Mouse (Mus musculus) CD4-positive, CD25-positive, alpha-beta regulatory T cell, adult 4 months (primary cell): ENCODE data around the gene Ell. TPM values are rescaled to one million over a fixed set of nuclear protein-coding genes. Genes with fewer than 3 reads are reported as not detected.

Experiments
- ATAC-seq: one replicate; pipeline ENCODE4 v1.8.0; 2017
- polyA plus RNA-seq, 2 experiments: library from polyadenylated mRNA; unstranded; fragments of 100-300 nt; shearing (Covaris generic); gene quantifications; one replicate each; pipeline ENCODE4 v1.2.1; 2017

The Ell gene
- polyA plus RNA-seq, 2 experiments from 2014 or later, result 41.4 to 50.4 TPM

DNA sequence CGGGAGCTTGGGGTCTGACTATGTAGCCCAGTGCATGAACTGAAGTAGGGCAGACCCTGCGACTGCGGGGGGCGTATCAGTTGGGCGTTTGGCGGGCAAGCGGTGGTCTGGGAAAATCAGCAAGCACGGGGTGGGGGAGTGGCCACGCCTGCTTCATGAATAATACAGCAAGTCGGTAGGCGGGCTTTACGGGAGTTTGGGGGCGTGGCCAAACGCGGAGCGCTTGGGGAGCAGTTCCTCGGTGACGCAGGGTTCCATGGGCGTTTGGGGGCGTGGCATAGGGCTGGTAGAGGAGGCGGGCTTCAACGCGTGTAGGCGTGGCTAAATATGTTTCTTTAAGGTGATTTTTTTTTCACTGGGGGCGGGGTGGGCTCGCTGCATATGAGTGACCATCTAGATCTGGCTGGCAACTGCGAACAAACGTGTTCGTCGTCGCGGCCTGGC, 602 bp upstream of the Ell start:
- ATAC-seq, result peak; percentile 71

DNA sequence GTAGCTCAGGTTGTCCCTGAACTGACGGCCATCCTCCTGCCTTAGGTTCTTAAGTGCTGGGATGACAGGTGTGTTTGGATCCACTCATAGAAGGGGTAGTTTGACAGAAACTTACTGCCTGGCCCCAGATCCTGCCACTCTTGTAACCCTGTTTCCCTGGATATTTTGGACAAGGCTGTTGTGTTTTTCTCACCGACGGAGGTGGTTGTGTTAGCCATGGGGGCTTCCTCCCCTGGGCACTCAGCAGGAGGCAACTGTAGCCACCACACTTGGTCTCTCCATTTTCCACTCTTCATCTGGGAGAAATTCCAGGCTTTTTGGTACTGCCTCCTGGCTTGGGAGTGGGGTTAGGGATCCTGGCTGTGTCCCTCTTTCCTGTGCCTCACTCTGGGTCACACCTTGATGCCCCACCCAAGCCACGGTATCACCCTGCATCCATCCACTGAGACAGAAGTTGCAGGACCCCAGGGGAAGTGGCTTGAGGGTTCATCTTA, 803 bp downstream of the Ell start:
- no peak for ATAC-seq

DNA sequence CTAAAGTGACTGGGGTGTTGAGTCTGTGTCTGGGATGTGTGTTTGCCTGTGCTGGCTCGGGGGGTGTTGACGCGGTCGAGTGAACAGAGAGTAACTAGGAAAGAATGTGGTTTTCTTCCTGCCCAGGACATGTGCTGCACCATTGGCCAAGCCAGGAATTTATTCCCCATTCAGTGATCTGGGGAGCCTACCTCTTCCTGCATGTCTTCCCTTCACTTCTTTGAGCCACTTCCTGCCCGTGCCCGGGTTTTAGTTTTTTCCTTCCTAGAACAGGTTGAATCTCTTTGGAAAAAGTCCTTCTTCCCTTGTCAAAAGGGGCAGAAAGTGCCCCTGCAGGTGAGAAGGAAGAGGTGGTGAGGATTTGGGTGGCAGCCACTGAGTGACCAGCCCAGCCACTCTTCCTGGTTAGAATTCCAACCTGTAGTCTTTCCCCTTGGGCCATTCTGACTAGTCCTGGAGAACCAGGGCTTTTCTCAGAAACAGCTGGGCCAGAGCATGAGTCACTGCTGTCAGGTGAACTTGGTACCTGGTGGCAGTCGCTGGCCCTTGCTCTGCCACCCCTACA, 1.3 kb downstream of the Ell start:
- no peak for ATAC-seq

DNA sequence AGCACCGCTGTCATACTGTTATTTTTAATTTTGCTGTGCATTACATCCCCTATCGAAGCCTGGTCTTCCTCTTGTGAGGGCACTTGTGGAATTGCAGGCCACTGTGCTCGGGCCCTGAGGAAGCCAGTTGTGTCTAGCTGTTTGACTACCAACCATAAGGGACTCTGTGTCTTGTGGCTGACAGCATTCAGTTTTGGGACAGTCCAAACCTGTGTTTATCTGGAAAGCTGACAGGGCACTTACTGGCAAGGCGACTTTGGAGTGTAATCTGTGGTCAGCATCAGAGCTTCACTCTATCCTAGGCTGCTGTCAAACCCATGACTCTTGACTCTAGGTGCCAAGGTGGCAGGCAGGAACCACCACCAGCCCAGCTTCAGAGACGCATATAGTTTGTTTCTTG, 1.8 kb downstream of the Ell start:
- ATAC-seq, result no peak

DNA sequence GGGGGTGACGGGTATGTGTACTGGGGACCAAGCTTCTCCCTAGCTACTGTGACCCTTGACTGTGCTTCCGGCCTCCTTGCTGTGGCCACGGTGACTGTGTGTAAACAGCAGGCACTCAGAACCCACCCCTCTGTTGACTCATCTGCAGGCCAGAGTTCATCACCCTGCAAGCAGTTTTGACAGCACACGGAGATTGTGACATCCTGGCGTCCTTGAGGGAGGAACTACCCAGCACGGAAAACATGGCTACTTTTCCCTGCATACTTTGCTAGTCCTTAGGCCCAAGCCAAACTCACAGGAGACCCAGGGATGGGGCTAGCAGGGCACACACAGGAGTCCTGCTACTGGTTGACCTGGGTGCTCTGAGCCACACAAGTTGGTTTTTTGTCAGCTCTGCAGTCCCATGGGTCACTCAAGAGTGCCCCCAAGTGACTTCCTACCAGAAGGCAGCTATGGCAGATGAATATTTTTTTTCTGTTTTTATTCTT, 5.0 kb downstream of the Ell start:
- ATAC-seq, result no peak

DNA sequence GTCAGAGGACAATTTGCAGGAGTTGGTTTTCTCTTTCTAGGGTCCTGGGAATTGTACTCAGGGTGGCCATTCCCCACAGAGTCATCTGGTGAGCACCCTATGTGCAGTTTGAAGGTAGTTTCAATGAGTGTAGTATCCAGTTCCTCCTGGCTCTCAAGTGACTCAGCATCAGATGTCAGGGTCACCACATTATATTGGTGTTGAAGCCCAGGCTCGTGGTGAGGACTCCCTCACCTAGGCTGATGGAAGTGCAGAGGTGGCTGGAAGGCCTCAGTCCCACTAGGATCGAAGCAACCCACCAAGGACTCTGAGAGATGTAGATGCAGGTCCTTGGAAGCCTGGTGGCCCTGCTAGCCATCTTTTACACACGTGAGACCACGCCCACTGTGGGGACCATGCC, 7.2 kb downstream of the Ell start:
- no peak for ATAC-seq

DNA sequence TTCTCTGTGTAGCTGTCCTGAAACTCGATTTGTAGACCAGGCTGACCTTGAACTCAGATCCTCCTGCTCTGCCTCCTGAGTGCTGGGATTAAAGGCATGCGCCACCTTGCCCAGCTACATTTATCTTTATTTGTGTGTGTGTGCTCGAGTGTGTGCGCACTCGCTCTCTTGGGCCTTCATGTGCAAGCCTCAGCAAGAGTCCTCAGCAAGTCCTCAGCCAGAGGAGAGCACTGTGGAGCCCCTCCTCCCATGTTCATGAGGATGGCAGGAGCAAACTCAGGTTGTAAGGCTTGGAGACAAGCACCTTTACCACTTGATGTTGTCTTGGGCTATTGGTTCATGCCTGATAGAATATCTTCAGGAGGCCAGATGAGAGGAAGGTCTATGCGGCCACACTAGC, 8.5 kb downstream of the Ell start:
- no peak for ATAC-seq

DNA sequence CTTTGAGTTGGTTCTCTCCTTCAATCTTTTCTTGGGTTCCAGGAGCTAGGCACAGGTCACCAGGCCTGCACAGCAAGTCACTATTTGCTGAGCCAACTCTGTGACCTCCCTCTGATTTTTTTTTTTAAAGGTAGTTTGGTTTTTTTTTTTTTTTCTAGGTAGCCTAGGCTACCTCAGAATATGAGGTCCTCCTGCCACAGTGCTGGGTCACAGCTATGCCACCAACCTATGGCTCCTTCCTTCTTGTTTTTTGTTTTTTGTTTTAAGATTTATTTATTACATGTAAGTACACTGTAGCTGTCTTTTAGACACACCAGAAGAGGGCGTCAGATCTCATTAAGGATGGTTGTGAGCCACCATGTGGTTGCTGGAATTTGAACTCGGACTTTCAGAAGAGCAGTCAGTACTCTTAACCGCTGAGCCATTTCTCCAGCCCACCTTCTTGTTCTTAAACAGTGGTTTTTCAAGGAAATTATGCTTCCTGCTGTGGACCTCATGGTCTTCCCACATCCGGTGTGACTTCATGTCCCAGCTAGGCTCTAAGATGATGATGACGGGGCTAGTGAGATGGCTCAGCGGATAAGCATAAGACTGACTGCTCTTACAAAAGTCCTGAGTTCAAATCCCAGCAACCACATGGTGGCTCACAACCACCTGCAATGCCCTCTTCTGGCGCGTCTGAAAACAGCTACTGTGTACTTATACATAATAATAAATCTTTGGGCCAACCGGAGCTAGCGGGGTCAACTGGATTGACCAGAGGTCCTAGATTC, 10.3 kb downstream of the Ell start:
- peak; percentile 82 for ATAC-seq

DNA sequence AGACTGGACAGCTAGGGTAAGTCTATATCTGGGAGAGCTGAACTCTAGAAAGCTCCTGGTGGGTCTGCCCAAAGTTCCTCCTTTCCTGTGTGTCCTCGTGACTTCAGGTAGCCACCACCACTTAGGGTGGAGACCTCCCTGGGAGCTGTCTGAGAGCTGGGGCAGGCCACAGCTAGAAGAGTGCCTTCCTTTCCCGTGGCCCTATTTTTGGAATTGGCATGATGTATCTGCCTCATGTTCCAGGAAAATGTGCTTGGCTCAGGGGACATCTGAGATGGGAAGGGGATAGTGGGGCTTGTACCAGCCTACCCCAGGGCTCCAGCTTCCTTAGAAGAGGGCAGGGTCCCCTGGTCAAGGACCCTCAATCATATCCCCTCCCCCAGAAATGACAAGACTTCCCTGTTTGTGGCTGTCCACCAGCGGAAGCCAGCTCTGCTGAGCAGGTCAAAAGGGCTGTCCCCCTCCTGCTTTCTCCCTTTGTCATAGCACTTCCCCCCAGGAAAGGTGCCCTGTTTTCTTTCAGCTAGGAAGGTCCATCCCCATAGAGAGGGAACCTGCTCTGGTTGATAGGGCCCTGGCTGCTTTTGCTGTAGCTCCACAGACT, 12.4 kb downstream of the Ell start:
- ATAC-seq, result no peak

DNA sequence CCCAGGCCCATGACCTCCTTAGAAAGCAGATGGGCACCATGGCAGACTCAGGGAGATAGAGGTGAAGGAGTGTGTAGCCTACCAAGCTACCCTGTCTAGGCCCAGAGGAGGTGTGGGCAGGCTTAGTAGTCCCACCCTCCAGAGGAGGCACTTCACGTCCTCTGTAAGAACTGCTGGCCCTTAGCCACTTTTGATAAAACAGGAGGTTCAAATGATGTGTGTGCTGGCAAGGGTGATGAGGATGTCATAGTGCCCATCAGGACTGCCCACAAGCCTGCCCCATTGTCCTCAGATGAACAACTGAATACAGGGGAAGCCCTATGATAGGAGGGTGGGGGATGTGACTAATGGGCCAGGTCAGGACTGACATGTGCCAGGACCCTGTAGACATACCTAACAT, 13.6 kb downstream of the Ell start:
- ATAC-seq, result no peak

DNA sequence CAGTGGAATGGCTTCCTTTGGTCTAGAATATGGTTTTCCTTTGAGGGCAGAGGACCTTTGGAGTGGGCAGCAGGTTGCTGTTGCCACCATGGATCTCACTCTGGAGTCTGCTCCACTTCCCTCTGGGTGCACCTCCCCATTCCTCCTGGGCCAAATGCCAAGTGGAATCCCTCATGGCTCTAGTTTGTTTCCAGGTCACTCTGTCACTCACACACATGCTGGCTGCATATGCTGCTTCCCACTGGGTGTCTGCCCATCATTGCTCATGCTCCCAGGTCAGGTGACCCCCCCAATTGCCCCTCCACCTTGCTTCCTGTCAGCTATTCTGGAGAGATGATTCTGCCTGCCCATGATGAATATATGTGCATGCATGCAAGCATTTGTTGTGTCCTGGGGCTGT, 14.5 kb downstream of the Ell start:
- no peak for ATAC-seq

DNA sequence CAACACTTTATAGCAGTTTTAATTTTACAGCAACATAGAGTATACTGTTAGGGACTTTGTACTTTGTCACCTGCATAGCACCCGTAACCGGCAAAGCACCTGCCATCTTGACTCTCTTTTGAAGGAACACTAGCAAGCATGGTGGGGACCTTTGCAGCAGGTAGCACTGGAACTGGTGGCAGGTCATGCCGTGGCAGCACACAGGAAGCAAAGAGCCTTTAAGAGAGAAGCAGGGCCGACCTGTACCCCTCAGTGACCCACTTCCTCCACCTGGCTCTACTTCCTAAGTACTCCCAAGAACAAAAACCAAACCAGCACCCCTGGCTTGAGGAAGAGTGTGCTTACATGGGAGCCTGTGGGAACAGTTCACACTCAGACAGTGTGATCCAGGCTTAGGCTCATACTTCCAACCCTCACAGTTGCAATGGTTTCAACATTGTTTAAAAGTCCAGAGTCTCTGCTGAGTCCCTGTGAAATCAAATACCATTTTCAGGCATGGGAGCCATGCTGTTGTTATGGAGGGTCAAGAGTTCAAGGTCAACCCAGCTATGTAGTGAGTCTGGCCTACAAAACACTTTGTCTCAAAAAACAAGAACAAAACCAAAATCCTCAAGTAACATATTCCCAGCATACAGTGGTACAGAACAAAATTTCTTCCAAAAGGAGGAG, 16.0 kb downstream of the Ell start:
- no peak for ATAC-seq

DNA sequence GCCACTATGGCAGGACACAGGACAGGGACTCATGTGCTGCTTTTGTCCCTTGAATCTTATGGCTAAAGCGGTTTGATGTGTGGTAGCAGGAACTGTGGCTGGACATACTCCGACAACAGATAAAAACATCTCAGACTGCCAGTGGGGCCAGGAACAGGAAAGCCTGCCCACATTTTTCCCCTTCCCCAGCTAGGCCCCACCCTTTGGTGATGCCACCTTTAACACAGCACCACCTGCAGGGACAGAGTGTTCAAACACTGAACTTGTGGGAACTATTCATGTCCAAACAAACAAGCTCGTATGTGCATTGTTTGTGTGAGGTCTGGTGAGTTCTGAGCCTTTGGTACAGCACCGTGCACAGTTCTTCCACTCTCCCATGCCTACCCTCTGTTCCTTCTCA, 19.1 kb downstream of the Ell start:
- peak; percentile 77 for ATAC-seq

DNA sequence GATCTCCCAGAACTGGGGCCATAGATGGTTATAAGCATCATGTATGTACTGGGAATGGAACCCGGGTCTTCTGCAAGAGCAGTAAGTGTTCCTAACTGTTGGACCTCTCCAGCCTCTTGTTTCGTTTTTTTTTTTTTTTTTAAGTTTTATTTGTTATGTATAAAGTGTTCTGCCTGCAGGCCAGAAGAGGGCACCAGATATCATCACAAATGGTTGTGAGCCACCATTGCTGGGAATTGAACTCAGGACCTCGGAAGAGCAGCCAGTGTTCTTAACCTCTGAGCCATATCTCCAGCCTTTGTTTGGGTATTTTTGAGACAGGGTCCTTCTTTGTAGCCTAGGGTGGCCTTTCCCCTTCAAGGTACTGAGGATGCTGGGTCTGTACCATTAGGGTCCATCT, 19.7 kb downstream of the Ell start:
- no peak for ATAC-seq

DNA sequence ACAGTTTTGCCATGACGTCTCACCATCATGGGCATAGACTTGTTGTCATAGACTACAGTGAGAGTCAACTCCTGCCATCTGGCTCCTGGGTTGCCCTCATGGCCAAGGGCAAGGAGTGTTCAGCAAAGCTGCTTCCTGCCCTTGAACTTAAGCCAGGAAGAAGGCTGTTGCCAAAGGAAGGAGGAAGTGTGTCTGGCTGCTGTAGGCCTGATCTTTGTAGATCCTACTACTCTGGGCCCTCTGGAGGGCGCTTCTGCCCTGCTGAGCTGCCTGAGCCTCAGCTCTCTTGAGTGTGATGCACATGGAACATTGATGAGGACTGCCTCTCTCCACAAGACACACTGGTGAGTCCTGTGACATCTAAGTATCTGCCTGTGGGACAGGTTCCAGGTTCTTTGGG, 20.8 kb downstream of the Ell start:
- peak; percentile 32 for ATAC-seq

DNA sequence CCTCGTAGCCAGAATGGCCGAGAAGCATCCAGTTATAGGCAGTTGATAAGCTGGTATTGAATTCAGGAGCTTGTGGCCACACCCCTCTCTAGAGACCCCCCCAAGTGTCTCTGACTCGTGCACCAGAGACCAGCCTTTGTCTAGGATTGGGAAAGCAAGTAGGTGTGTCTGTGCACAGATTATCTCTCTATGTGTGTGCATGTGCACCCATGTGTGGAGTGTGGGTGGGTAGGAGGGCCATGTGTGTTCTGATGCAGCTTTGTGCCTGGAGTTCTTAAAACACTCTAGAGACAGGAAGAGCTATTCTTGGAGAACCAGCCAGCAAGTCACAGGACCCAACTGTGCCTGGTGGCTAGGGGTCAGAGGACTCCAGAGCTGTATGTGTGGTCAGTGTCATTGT, 21.3 kb downstream of the Ell start:
- ATAC-seq, result no peak

DNA sequence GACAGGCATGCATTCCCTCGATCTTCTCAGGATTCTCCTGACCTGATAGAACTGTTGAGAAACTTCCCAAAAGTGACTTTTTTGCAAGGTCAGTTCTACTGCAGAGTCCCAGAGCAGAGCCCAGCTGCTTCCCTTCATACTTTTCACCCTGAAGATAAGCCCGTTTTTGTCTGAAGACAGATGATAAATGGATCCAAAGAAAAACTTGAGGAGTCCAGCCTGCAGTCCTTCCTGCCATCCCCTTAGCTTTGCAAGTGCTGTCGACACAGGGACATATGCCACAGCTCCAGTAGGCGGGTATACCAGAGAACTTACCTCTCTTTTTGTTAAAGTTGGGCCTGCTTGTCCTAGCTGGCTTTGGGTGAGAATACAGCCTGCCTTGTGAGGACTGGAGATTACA, 22.1 kb downstream of the Ell start:
- ATAC-seq, result no peak

DNA sequence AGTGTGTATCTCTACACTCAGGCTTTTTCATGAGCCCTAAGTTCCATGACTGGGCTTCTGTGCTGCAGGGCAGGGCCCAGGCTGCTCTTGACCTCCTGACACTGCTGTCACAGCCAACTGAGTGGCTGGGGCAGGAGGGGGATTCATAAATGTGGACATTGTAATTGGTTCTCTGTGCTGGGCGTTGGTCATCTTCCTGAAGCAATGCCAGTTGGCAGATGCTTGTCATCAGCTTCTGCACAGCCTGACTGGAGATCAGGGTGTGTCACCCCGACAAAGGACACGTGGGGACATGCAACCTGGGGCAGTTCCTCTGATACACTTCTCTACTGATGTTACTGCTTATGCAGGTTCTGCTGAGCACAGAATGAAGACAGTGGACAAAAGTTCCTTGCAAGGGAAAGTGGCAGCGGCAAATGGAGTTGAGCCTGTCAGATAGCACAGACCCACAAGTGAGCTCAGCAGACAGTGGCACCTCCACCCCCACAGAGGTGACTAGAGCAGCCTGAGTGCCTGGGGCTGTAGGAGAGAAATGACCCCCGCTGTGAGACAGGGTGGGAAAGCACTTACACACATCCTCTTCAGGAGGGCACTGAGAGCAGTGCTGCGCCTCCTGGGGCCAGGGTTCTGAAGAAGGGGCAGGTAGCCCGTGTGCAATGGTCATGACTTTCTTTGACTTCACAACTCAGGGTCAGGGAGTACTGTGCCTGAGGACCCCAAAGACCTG, 22.7 kb downstream of the Ell start:
- ATAC-seq, result no peak

DNA sequence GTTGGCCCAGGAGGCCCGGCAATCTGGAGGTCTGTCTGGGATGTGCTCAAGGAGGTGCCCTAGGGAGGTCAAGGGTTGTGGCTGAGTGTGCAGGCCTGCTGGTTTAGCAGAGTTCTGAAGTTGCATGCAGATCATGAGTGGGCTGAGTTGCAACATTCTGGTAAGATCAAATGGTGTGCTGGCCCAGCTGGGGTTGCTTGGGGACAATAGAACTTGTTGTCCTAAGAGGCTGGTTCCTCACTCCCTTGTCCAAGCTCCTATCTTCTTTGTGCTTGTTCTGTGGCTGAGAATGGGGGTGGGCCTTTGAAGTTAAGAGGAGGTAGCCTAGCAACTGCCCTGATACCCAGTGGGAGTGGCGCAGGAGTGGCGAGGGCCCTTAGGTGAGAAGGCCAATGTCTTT, 23.5 kb downstream of the Ell start:
- ATAC-seq, result no peak

DNA sequence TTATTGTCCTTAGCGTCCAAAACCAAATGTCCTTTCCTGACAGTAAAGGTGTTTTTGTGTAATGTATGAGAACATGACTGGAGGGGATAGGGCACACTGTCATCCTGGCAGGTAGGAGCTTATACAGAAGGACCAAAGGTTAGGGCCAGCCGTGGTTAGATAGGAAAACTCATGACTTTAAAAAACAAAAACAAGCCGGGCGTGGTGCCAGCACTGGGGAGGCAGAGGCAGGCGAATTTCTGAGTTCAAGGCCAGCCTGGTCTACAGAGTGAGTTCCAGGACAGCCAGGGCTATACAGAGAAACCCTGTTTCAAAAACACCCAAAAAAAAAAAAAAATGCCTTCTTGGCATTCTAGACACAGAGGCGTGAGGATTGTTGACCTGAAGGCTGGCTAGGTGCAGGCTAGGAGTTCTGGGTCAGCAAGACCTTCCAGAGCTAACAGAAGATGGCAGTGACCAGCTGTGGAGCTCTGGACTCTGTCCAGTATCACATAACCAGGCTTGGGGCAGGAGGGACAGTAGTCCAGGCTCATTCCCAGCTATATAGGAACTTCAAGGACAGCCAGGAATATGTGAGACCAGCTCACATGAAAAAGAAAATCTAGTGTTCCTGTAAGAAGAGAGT, 24.6 kb downstream of the Ell start:
- ATAC-seq, result no peak

DNA sequence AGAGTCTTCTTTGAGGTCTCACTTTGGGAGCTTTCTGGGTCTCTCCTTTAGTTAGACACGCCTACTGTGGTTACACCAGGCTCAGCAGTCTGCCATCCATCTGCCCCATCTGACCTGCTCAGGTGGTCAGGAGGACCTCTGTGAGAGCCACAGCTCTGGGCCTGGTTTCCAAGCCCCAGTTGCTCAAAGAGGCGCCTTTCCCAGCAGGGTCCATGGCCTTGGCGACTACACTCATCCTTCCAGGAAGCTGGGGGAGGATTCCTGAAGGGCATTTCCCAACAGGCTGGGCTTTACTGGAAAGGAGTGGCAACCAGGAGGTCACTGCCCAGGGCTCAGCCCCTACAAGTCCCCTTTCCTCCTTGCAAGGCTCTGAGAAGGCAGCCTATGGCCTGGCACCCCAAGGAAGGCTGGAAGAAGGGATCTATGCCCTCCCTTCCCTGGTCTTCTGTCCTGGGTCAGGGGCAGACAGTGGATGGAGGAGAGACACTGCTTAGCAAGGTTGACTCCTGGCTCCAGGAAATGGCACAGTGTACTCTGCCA, 25.5 kb downstream of the Ell start:
- no peak for ATAC-seq

DNA sequence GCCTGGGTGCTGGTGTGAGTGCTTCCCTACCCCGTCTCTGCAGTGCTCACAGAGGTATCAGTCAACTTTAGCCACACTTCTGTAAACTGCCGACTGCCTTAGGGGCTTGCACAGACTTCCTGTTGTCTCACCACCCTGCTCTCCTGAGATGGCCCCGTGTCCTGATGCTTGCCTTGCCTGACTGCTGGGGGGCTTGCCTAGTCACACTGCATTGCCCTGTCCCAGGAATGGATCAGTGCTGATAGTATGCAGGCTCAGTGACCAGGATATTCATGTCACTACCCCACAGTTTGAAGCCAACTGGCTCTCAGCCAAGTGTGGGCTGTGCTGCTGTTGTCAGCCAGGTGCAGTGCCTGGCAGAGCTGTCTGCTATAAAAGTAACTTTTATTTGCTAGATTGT, 26.3 kb downstream of the Ell start:
- ATAC-seq, result no peak
